Mouse (Mus musculus) embryonic fibroblast, embryonic 13.5 days (primary cell): ENCODE measurements around the gene Mapk7.
A peak's percentile ranks its signal among the peaks of the same experiment; 100 is the strongest.

ENCODE experiments used
- CTCF ChIP-seq: IDR thresholded peaks from 2 replicates; pipeline ENCODE4 v1.5.1; 2011; ENCODE audit warnings: mild to moderate bottlenecking, control low read depth, low read length, moderate library complexity, borderline replicate concordance; ENCODE audit not compliant: insufficient read depth
- POLR2A ChIP-seq: IDR thresholded peaks from 2 replicates; pipeline ENCODE4 v1.6.1; 2011; ENCODE audit warnings: low read depth, mild to moderate bottlenecking, control low read depth, low read length, moderate library complexity

DNA sequence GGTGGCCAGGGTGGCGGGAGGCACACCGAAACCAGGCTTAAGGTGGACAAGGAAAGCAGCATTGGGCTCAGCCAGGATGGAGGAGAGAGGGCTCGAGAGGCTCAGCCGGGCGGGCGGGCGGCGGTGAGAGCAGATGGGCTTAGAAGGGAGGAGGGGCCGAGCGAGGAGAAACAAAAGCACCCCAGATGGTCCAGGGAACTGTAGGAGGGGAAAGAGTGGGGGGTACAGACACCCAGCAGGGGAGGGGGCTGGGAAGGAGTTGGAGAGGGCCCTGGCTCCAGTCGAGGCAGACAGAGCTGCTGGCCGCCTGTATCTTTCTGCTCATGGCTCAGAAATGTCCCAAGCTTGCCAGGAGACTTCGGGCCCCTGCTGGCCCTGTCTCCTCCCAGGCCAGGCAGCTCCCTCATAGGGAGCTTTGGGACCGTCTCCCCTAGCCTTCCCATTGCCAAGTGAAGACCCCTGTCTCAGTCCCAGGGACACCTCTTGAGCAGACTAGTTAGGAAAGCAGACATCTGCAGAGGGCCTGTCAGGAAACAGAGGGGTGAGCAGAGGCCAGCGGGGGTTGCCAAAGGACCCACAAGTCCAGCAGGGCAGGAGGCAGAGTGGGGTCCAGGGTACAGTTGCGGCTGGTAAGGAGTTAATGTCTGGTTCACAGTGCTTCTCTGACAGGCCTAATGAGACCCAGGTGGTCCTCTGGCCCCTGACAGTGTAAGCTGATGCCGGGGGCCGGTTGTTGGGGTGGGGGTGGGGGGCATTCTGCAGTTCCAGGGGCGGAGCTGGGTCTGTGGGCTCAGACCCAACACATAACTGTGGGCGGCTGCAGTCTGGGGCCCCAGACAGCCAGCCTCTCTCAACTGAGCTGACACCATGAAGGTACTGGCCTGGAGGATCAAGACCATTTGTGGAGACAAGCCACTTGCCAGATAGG, 9.3 kb downstream of the Mapk7 start, which contains the start of gene Mfap4:
- TF ChIP-seq POLR2A (peak; percentile 90), CTCF (no peak)
